Mouse (Mus musculus): Measurements from ENCODE around the gene Lifr.

DNA sequence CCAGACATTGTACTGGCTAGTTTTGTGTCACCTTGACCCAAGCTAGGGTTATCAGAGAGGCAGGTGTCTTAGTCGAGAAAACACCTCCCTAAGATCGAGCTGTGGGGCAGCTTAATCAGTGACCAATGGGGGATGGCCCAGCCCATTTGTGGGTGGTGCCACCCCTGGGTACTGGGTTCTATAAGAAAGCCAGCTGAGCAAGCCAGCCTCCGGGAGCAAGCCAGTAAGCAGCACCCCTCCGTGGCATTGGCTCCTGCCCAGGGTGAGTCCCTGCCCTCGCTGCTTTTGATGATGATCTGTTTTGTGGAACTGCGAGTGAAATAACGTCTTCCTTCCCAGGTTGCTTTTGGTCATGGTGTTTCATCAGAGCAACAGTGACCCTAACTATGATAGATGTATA lies 49.9 kb downstream of the Lifr start:
- TF ChIP-seq POLR2A (IDR thresholded peaks at IDR 0.05; ENCODE audit: borderline replicate concordance, extremely low read depth, insufficient read depth, insufficient read length, poor library complexity, severe bottlenecking) = no peak
- TF ChIP-seq CTCF (IDR thresholded peaks at IDR 0.05; ENCODE audit: borderline replicate concordance, extremely low read depth, insufficient read depth, insufficient read length) = no peak

Measured in brain, embryonic 14.5 days (tissue).